Mouse (Mus musculus) fibroblast of lung, adult 2 months (primary cell): Measurements from ENCODE around the gene Prr23a2.

Source experiments
- DNase-seq: peaks from one replicate; pipeline ENCODE4 v3.0.0-alpha.2; 2011; ENCODE audit warnings: low read depth

Gene Prr23a2

DNA sequence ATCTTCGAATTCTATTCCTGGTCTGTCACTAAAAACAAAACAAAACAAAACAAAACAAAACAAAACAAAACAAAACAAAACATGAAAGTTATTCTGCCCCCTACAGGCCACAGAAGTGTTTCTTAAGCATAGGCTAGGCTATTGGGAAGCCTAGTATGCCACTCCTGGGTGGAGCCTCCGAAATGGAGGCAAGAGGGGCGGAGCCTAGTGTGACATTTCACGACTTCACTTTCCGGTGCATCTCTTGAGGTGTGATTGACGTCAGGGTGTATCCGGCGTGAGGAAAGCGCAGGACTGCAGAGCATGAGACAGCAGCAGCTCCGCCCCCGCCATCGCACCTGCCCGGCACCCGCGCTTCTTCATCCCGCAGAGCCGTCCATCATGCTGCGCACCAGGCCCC, at the start of gene Prr23a2:
Gene Prr23a2, plus strand, starts transcription at position 285 of the 400 bp plus-strand sequence.
- DNase-seq: no peak

DNA sequence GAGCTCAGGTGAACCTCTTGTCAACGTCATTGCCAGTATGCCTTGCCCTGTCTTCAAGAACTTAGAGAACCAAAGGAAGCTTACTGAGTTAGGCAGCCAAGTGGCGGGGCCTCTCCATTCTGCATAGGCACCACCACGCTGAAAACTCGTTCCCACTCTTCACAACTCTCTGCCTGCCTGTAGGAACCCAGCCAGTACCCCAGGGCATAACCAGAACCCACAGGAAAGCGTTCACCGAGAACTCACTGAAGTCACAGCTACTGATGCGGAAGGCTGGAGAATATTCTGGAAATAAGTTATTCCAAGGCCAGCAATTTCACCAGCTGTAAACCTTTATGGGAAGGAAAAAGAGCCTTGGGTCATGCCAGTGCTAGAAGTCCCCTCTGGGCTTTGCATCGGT, 48.7 kb upstream of the Prr23a2 start:
- DNase-seq: no peak

DNA sequence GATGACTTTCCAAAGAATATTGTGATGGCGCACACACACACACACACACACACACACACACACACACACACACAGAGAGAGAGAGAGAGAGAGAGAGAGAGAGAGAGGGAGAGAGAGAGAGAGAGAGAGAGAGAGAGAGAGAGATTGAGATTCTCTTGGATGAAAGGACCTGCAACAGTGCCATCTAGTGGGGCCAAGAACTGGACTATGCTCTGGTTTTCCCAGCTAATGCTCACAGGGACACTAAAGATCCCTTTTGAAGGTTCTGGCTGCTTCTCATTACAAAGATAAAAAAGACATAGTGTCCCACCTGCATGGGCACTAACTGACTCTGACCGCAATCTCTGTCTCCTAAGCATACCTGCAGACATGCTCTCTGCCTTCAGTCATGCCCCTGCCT, 46.8 kb upstream of the Prr23a2 start:
- DNase-seq: peak; percentile 5

DNA sequence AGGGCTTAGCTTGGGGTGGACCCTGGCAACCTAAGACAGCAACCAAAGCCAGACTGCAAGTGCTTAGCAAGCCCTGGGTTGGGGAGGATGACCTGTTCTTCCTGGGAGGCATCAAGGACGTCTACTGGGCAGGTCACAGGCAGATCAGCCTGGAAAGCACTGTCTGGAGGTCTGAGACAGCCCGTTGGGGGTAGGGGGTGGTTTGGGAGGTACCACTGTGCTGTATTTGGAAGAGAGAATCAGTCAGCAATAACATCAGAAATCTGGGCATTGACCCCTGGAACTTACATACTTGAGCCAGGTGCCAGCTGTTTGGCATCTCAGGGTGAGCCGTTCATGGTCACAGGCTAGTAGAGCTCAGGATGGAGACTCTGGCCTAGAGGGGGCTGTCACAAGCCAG, 40.2 kb upstream of the Prr23a2 start:
- DNase-seq: no peak

DNA sequence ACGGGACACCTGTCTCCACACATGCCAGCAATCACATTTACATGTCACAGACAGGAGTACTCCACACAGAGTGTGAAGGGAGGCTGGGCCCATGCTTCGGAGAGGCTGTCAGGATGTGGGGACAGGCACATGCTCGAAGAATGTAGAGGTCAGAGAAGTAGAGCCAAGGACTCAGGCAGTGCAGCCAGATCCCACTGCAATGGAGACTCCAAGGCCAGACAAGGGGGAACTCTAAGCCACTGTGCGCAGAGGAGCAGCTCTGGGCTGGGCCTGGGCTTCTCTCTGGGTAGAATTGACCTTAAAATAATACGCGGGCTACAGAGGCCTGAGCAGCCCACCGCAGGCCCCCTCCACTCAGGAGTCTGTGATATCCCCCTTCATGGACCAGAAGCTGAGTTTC, 38.7 kb upstream of the Prr23a2 start:
- no peak for DNase-seq

DNA sequence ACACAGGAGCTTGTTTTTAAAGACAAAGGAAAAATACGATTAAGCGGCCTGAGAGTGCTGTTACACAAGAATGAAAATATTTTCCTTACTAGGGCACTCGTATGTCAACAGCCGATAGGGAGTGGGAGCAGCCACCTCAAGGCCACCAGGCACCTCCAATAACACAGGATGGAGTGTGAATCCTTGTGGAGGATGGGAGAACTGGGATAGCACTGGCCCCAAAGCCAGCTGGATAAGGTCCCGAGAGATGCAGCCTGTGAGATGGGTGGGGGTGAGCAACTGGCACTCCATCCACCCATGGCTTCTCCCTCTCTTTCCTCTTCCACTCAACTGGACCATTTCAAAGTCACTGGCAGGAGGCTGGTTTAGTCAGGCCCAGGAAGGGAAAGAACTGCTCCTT, 37.3 kb upstream of the Prr23a2 start:
- DNase-seq: no peak

DNA sequence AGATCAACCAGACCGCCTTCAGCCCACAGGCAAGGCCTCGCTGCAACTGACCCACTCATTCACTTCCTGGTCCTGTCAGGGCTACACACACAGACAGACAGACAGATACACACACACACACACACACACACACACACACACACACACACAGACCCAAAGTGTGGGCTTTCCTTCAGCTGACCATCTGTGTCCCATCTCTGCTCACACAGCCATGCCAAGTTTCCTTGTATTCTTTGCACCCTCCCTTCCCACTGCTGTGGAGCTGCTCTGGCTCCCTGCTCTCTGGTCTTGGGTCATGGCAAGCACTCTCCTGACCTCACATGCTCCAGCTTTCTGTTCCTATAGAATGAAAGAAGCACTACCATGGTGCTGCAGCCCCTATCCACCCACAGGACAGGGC, 36.8 kb upstream of the Prr23a2 start:
- DNase-seq: no peak

DNA sequence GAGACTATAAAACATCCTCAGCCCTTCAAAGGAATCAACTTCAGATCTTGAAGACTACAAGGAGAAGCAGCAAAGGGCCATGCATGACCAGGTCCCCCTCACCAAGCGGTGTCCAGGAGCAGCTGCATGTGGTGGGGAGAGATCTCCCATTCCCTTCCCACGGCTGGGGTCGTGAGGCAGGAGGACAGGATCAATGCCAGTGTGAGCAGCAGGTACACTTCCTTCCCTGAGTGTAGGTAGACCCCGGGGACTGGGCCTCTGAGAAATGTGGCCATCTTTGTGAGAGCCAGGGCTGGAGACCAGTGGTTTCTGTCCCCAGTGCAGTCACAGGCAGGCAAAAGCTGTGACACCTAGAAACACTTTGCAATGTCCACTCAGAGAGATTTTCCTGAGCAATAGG, 35.8 kb upstream of the Prr23a2 start:
- no peak for DNase-seq

DNA sequence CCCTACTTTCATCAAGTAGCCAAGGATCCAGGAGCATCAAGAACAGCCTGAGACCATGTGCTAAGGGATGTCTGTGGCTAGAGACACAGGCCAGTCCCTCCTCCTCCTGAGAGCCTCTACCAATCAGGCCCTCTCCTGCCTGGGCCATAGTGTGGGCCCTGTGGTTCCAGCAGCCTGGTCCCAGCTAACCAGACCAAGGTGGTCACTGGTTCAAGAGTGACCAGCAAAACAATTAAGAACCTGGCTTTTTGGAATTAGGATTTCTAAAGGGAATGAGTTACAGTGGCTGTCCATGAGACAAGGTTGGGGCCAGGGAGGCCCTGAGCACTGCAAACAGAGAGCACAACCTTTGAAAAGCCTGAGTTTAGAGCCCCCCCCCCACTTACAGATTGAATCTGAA, 35.2 kb upstream of the Prr23a2 start:
- DNase-seq: no peak

DNA sequence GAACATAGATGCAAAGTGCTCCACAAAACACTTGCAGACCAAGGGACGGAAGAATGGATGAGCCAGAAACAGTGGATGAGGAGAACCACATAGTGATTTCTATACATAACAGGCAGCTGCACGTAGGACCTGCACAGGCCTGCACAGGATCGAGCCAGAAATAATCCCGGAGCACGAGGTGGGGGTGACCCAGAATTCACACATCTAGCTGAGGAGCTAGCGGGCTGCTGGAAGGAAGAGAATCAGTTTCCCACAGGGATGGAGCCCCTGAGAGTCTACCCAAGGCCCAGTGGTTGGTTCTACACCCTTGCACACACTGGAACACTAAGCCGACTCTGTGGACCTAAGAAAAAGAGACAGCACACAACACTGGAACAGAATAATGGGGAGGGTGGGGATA, 32.5 kb upstream of the Prr23a2 start:
- no peak for DNase-seq

DNA sequence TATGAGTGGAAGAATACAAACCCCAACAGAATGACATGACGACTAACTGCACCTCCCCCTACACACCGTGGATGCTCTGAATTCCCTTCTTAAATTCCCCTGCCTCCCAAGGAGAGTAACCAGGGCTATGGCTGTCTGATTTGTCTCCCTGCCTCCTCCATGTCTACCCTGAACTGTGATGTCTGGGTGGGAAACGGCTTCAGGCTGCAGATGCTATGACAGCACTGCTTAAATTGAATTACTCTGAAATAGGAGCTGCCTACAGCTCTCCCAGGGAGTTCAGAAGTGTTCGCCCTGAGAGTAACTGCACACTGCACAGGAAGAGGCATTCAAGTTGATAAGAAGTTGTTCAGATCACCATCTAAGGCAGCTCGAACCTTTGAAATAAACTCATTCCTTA, 26.8 kb upstream of the Prr23a2 start:
- no peak for DNase-seq

DNA sequence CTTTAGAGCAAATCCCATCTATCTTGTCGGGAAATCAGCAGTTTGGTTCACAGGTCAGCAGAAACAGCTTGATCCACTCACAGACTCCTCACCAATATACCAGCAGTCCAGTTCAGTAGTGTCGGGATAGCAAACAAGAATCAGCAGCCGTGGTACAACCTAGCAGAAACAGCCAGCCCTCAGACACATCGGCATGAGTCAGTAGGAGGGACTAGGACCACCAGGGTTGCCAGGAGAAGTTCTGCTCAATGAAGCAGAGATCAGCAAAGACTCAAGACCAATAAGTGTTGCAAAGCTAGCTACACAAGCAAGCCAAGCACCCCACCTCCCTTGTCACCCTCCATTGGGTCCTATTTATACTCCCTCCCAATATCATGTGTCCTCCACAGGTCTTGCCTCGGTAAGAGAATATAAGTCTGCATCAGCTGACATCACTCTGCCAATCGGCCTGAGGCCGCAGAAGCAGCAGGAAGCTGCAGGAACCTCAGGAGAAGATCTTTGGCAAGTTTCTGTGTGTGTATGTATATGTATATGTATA, 18.7 kb upstream of the Prr23a2 start:
- DNase-seq: no peak

DNA sequence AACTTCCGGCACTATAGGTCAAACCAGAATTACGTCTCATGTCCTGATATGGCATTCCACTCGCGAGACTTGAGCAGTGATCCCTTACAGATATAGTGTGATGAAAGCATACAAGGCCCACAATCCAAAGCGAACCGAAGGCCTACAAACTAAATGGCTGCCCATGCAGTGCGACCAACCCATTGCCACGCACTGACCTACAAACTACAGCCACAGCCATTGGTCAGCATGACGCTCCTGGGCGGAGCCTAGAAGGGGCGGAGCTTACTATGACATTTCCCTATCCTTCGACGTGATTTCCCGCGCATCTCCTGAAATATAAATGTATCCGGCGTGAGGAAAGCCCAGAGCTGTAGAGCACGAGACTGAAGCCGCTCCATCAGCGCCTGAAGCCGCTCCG, 14.2 kb upstream of the Prr23a2 start, which contains the start of gene Prr23a1:
Gene Prr23a1, plus strand, starts transcription at position 387 of the 400 bp plus-strand sequence.
- DNase-seq: no peak

DNA sequence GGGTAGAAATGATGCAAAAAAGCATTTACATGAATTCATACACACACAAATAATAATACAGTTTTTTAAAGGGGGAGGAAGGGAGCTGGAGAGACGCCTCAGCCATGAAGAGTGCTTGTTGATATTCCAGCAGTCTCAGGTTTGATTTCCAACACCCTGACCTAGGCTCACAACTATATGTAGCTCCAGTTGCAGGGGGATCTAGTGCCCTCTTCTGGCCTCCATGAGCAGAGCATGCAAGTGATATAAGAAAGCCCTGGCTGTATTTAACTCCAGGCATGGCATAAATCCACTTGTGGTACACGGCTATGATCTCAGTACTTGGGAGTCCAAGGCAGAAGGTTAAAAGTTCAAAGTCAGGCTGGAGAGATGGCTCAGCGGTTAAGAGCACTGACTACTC, 7.2 kb downstream of the Prr23a2 start:
- no peak for DNase-seq

DNA sequence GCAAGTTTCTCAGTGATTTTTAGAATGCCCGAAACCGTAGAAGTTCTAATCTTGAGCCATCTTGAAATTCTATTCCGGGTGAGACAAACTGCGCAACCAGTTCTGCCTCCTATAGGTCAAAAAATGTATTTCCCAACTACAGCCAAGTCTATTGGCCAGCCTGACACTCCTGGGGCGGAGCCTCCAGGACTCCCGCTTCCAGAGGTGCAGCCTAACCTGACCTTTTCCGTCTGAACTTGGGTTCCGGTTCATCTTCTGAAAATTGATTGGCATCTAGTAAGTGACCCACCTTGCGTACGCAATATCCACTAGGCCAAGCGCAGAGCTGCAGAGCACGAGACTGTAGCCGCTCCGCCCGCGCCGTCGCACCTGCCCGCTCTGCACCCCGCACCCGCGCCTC, 8.3 kb downstream of the Prr23a2 start, which contains the start of gene Prr23a3:
Gene Prr23a3, plus strand, starts transcription at position 197 of the 400 bp plus-strand sequence.
- DNase-seq: no peak

DNA sequence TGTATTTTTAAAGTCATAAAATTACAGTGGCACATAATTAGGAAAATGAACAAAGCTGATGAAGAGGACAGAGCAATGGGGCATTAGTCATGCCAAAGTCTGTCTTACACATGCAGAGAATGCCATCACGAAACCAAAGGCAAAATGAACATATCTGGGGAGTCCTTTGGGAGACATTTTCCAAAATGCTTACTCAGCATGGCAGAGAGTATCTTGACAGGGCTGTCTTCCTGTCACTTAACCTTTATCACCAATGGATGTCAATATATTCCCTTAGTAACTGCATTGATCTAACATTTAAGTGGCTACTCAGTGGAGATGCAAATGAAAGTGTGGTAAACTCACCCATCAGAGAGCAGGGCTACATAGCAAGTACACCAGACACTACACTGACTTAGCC, 45.2 kb downstream of the Prr23a2 start:
- DNase-seq: no peak

DNA sequence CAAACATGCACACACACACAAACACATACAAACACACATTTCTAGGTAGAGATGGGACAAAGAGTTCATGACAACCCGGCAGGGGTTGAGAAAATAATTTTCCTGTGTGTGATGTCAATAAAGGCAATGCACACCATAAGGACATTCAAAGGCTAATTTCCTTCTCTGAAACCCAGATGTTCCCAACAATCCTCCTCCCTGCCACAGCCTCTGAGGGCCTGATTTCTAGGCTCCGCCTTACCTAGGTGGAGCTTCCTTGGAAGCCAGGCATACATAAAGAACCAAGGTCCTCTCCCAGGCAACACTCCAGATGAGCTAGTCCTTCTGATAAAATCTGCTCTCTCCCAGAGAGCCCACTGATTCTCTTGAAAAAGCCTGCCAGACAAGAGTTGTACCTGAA, 46.5 kb downstream of the Prr23a2 start, which contains the start of gene 7420426K07Rik:
Gene 7420426K07Rik, plus strand, starts transcription at position 301 of the 400 bp plus-strand sequence.
- no peak for DNase-seq
